Mouse (Mus musculus): Measurements from ENCODE around the gene Hoxa9.
A peak's percentile ranks its signal among the peaks of the same experiment; 100 is the strongest.

Hoxa9 gene

GRCm38 (mm10) chr6:52216691-52217458 is 14.0 kb downstream of the Hoxa9 start:
- no peak for DNase-seq (ENCODE audit: extremely low read depth, low read depth)

GRCm38 (mm10) chr6:52215771-52216535 is 14.9 kb downstream of the Hoxa9 start:
- DNase-seq (ENCODE audit: extremely low read depth, low read depth), result no peak

- no peak for DNase-seq (ENCODE audit: extremely low read depth, low read depth)
Measured at GRCm38 (mm10) chr6:52215070-52215469, 15.8 kb downstream of the Hoxa9 start.

- no peak for DNase-seq (ENCODE audit: extremely low read depth, low read depth)
Measured at GRCm38 (mm10) chr6:52214271-52214670, 16.6 kb downstream of the Hoxa9 start.

- no peak for DNase-seq (ENCODE audit: extremely low read depth, low read depth)
Measured at GRCm38 (mm10) chr6:52213119-52213986, 17.5 kb downstream of the Hoxa9 start, which contains the start of the genes Hoxa3 and Gm28308. Hoxa3 (minus strand) TSS chr6:52213336. Gm28308 (minus strand) TSS chr6:52213339.

GRCm38 (mm10) chr6:52212556-52213118 is 18.3 kb downstream of the Hoxa9 start:
- DNase-seq (ENCODE audit: extremely low read depth, low read depth), result no peak

- DNase-seq (ENCODE audit: extremely low read depth, low read depth), result no peak
Measured at GRCm38 (mm10) chr6:52211961-52212360, 18.9 kb downstream of the Hoxa9 start.

- peak; percentile 43 for DNase-seq (ENCODE audit: extremely low read depth, low read depth)
Measured at GRCm38 (mm10) chr6:52211170-52211935, 19.5 kb downstream of the Hoxa9 start.

- no peak for DNase-seq (ENCODE audit: extremely low read depth, low read depth)
Measured at GRCm38 (mm10) chr6:52209685-52210046, 21.2 kb downstream of the Hoxa9 start.

GRCm38 (mm10) chr6:52208868-52209684 is 21.8 kb downstream of the Hoxa9 start:
- no peak for DNase-seq (ENCODE audit: extremely low read depth, low read depth)

GRCm38 (mm10) chr6:52208072-52208867 is 22.6 kb downstream of the Hoxa9 start, which contains the start of gene Hoxa6:
Hoxa6 (minus strand) TSS chr6:52208722.
- no peak for DNase-seq (ENCODE audit: extremely low read depth, low read depth)

- DNase-seq (ENCODE audit: extremely low read depth, low read depth), result no peak
Measured at GRCm38 (mm10) chr6:52207684-52207976, 23.3 kb downstream of the Hoxa9 start.

GRCm38 (mm10) chr6:52206882-52207683 is 23.8 kb downstream of the Hoxa9 start:
- no peak for DNase-seq (ENCODE audit: extremely low read depth, low read depth)

- no peak for DNase-seq (ENCODE audit: extremely low read depth, low read depth)
Measured at GRCm38 (mm10) chr6:52205638-52206621, 25.0 kb downstream of the Hoxa9 start.

- DNase-seq (ENCODE audit: extremely low read depth, low read depth), result no peak
Measured at GRCm38 (mm10) chr6:52205221-52205620, 25.7 kb downstream of the Hoxa9 start.

- no peak for DNase-seq (ENCODE audit: extremely low read depth, low read depth)
Measured at GRCm38 (mm10) chr6:52204050-52204752, 26.7 kb downstream of the Hoxa9 start, which contains the start of gene Hoxa5. Hoxa5 (minus strand) TSS chr6:52204587.
